Comparison of ENCODE assay signal across 10 mouse cellular contexts in the genomic region with DNA sequence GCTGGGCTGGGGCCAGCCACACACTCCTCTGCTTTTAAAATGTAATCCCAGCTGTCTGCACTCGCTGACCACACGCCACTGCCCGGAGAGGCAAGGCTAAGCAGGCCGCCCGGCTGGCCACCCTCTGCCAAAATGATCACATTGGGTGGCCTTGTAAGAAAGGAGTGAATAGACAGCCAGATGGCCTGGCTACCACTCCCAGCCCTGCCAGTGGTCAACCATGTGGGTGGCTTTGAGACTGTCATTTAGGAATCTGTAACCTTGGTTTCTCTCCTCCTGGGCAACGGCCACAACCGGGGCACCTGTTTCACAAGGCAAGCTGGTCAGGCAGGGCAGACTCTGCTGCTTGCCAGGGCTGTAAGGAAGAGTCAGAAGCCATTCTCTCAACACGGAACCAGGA. TPM values are rescaled to one million over a fixed set of nuclear protein-coding genes. Genes with fewer than 3 reads are reported as not detected.
DNase-seq lines count a peak whose midpoint lies in the region; ATAC-seq lines count a peak whose summit lies in the region.
"Had no signal": no experiment of that assay in that cellular context is flagged by ENCODE, and none has a peak within 500 bp of the region (broad histone marks: within the 10 kb centered on the region; RNA-seq: fewer than 3 reads in every experiment).

No protein-coding gene starts in this region.

- H3K4me1 ChIP-seq in forebrain, embryonic 11.5 days (replicated peaks; ENCODE audit: control insufficient read depth, insufficient read depth, low read length) = peaks cover 10% of the 10 kb centered on the region; the same call in 1 of the 2 replicates
- H3K4me1 ChIP-seq in forebrain, embryonic 15.5 days = peaks cover 47% of the 10 kb centered on the region

- H3K4me2 ChIP-seq in forebrain, embryonic 11.5 days (ENCODE audit: low read depth, low read length, severe bottlenecking) = no peak overlapping the region
- H3K4me2 ChIP-seq in forebrain, embryonic 15.5 days (replicated peaks) = no peak overlapping the region
- H3K4me2 ChIP-seq: limb, embryonic 13.5 days; neural tube, embryonic 13.5 days had no signal

- no peak for DNase-seq in forebrain, embryonic 11.5 days (ENCODE audit: low spot score)
- peak; percentile 61 for DNase-seq in ovary, adult 18-20 months (ENCODE audit: low spot score)
- DNase-seq in ovary, postnatal 14 days (ENCODE audit: low spot score) = no peak
- DNase-seq in heart, adult 9 months (ENCODE audit: low spot score in 2 of 2) = peak; percentile 67 to 75
- DNase-seq in retina, embryonic 14.5 days (ENCODE audit: low spot score) = peak; percentile 34
- no peak for DNase-seq in thymus, postnatal 25 days
- DNase-seq in left cerebral cortex, adult 18-20 months (ENCODE audit: low spot score in 2 of 2) = no peak

- no peaks in the 10 kb centered on the region for H3K36me3 ChIP-seq in forebrain, embryonic 11.5 days (ENCODE audit: control insufficient read depth, insufficient read depth, low read length)
- H3K36me3 ChIP-seq in forebrain, embryonic 15.5 days = no peaks in the 10 kb centered on the region
- H3K36me3 ChIP-seq: neural tube, embryonic 13.5 days had no signal

- 64% methylated on average over 8 of the region's 8 CpGs for WGBS in forebrain, embryonic 11.5 days
- WGBS in forebrain, embryonic 15.5 days = 64% methylated on average over 8 of the region's 8 CpGs

- H3K27me3 ChIP-seq in forebrain, embryonic 11.5 days (ENCODE audit: control insufficient read depth, insufficient read depth, low read length) = no peaks in the 10 kb centered on the region
- no peaks in the 10 kb centered on the region for H3K27me3 ChIP-seq in forebrain, embryonic 15.5 days
- H3K27me3 ChIP-seq: limb, embryonic 13.5 days; neural tube, embryonic 13.5 days had no signal

- no peaks in the 10 kb centered on the region for H3K9me3 ChIP-seq in forebrain, embryonic 11.5 days (ENCODE audit: control insufficient read depth, low read length)
- no peaks in the 10 kb centered on the region for H3K9me3 ChIP-seq in forebrain, embryonic 15.5 days
- H3K9me3 ChIP-seq: limb, embryonic 13.5 days; neural tube, embryonic 13.5 days had no signal

- H3K4me3 ChIP-seq in forebrain, embryonic 11.5 days (ENCODE audit: low read depth, low read length) = no peak overlapping the region
- H3K4me3 ChIP-seq in forebrain, embryonic 15.5 days = no peak overlapping the region
- H3K4me3 ChIP-seq: limb, embryonic 13.5 days; neural tube, embryonic 13.5 days had no signal

- 0 out of 2 replicates have a peak, but pooled peaks have one; percentile 7 for ATAC-seq in forebrain, embryonic 11.5 days (replicated peaks; ENCODE audit: low FRiP score)
- no peak for ATAC-seq in forebrain, embryonic 15.5 days (replicated peaks)

- H3K9ac ChIP-seq in forebrain, embryonic 11.5 days (ENCODE audit: low read length) = no peak overlapping the region
- H3K9ac ChIP-seq in forebrain, embryonic 15.5 days (replicated peaks) = no peak overlapping the region
- H3K9ac ChIP-seq: neural tube, embryonic 13.5 days had no signal

- H3K27ac ChIP-seq in forebrain, embryonic 11.5 days (ENCODE audit: low read depth, low read length) = no peak overlapping the region
- H3K27ac ChIP-seq in forebrain, embryonic 15.5 days (replicated peaks) = no peak overlapping the region
- H3K27ac ChIP-seq: limb, embryonic 13.5 days; neural tube, embryonic 13.5 days had no signal

RNA-seq across cellular contexts. Expression of gene Prdm11, which starts 13.9 kb away (rescaled TPM):
- polyA plus RNA-seq in forebrain, embryonic 11.5 days (2014; fragmentation: Nextera tagmentation; extraction: Ambion mirVana) = 1.8 and 1.9 TPM in 2 replicates
- 2.6 TPM in 2 replicates for polyA plus RNA-seq in forebrain, embryonic 15.5 days (2015; fragmentation: Nextera tagmentation; extraction: Ambion mirVana)
- 10 to 100 TPM; 21.1 to 22.5 TPM for total RNA-seq in left cerebral cortex, adult 18-20 months (2021)

Comparison
In these comparisons a context has a peak if more than half of its experiments do, and no peak if none do; other contexts are left out.
1. DNase-seq: peak in ovary, adult 18-20 months (single experiment), heart, adult 9 months (2 of 2) and retina, embryonic 14.5 days (single experiment); none in forebrain, embryonic 11.5 days (single experiment), ovary, postnatal 14 days (single experiment), thymus, postnatal 25 days (single experiment) and left cerebral cortex, adult 18-20 months (0 of 2).